Mouse (Mus musculus) T-cell, adult 2 months (primary cell): ENCODE results near the gene Ky.

Experiments
- DNase-seq: peaks from one replicate; pipeline ENCODE4 v3.0.0; 2022; ENCODE audit warnings: low spot score

The Ky gene

GRCm38 (mm10) chr9:102502015-102502633, 3.4 kb upstream of the Ky start:
- no peak for DNase-seq

- DNase-seq: no peak
These were observed 703 bp upstream of the Ky start for GRCm38 (mm10) chr9:102504716-102505378.

- DNase-seq: no peak
These were observed 2.8 kb downstream of the Ky start for GRCm38 (mm10) chr9:102508315-102508714.

- no peak for DNase-seq
These were observed 5.9 kb downstream of the Ky start for GRCm38 (mm10) chr9:102511423-102511822.

- no peak for DNase-seq
These were observed 8.0 kb downstream of the Ky start for GRCm38 (mm10) chr9:102513578-102513977.

- no peak for DNase-seq
These were observed 12.9 kb downstream of the Ky start for GRCm38 (mm10) chr9:102518443-102518842.

GRCm38 (mm10) chr9:102521396-102521795, 15.8 kb downstream of the Ky start:
- DNase-seq: no peak

- no peak for DNase-seq
These were observed 22.6 kb downstream of the Ky start for GRCm38 (mm10) chr9:102528106-102528505.

GRCm38 (mm10) chr9:102528561-102528960, 23.0 kb downstream of the Ky start:
- no peak for DNase-seq

- DNase-seq: no peak
These were observed 23.5 kb downstream of the Ky start for GRCm38 (mm10) chr9:102529008-102529407.

- no peak for DNase-seq
These were observed 25.7 kb downstream of the Ky start for GRCm38 (mm10) chr9:102531051-102531892.

- no peak for DNase-seq
These were observed 31.4 kb downstream of the Ky start for GRCm38 (mm10) chr9:102536968-102537367.

- peak; percentile 83 for DNase-seq
These were observed 34.1 kb downstream of the Ky start for GRCm38 (mm10) chr9:102539699-102540098.

- DNase-seq: peak; percentile 59
These were observed 36.1 kb downstream of the Ky start for GRCm38 (mm10) chr9:102541666-102542065.

- DNase-seq: no peak
These were observed 37.0 kb downstream of the Ky start for GRCm38 (mm10) chr9:102542540-102542939.

GRCm38 (mm10) chr9:102543761-102544115, 38.2 kb downstream of the Ky start:
- no peak for DNase-seq

- no peak for DNase-seq
These were observed 38.7 kb downstream of the Ky start for GRCm38 (mm10) chr9:102544116-102544772.

GRCm38 (mm10) chr9:102544773-102545366, 39.3 kb downstream of the Ky start:
- peak; percentile 73 for DNase-seq

GRCm38 (mm10) chr9:102545406-102546255, 40.1 kb downstream of the Ky start:
- no peak for DNase-seq

GRCm38 (mm10) chr9:102546256-102547027, 40.9 kb downstream of the Ky start:
- no peak for DNase-seq

GRCm38 (mm10) chr9:102547028-102547354, 41.4 kb downstream of the Ky start:
- no peak for DNase-seq
